Mouse (Mus musculus): ENCODE data around the gene Slc25a3. TPM values are rescaled to one million over a fixed set of nuclear protein-coding genes. Genes with fewer than 3 reads are reported as not detected.

Gene Slc25a3
- total and polyA plus RNA-seq, 3 experiments = 368 to 868 (median 497) TPM

DNA sequence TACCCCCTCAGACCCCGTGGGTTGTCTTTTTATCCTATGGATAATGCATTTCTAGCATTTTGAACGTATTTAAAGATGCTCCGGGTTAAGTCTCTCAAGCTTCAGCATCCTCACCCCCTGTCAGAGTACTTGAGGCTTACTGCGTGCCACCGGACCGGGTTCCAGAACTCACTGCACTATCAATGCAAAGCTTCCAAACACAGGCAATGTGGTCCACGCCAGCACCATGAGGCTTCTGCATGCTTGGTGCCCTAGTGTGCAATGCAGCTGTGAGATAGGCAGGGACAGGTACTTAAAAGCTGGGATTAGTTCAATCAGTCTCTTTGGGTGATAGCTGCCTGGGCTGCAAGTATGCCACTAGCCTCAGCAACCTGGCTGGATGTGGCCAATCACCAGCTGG lies 21.6 kb upstream of the Slc25a3 start:
- H3K27ac ChIP-seq (ENCODE audit: control insufficient read depth, low read depth, low read length) = no peak overlapping the region
- no peak for DNase-seq (ENCODE audit: low read depth, low spot score)
- peaks cover 0 to 7% of the 10 kb centered on the region in 2 experiments; a peak in 1 of 4 replicates for H3K4me1 ChIP-seq (ENCODE audit: control insufficient read depth in 1 of 2, insufficient read depth in 2 of 2, low read length in 2 of 2)
- no peaks in the 10 kb centered on the region for H3K27me3 ChIP-seq (ENCODE audit: control insufficient read depth in 1 of 2, insufficient read depth in 2 of 2, low read length in 2 of 2)
- H3K36me3 ChIP-seq (ENCODE audit: control insufficient read depth in 1 of 2, insufficient read depth in 2 of 2, low read length in 2 of 2) = peaks cover 0 to 38% of the 10 kb centered on the region in 2 experiments; a peak in 2 of 4 replicates
- no peak overlapping the region for H3K9ac ChIP-seq (ENCODE audit: control insufficient read depth, low read depth, low read length, poor library complexity, severe bottlenecking)
- TF ChIP-seq POLR2AphosphoS2 (IDR thresholded peaks at IDR 0.05; ENCODE audit: low read length) = 0 out of 2 replicates have a peak, but pooled peaks have one; percentile 19
- no peak for TF ChIP-seq SMC3 (IDR thresholded peaks at IDR 0.05; ENCODE audit: low read depth, low read length)
- TF ChIP-seq ETS1 (IDR thresholded peaks at IDR 0.05; ENCODE audit: low read depth, low read length) = no peak
- no peak overlapping the region for H3K4me3 ChIP-seq (ENCODE audit: control insufficient read depth in 1 of 2, insufficient read depth in 1 of 2, low read depth in 2 of 2, low read length in 2 of 2)
- H3K79me2 ChIP-seq (ENCODE audit: control insufficient read depth, insufficient read depth, low read length, poor library complexity) = no peaks in the 10 kb centered on the region
- no peaks in the 10 kb centered on the region for H3K9me3 ChIP-seq (replicated peaks; ENCODE audit: insufficient read depth, low read length)

DNA sequence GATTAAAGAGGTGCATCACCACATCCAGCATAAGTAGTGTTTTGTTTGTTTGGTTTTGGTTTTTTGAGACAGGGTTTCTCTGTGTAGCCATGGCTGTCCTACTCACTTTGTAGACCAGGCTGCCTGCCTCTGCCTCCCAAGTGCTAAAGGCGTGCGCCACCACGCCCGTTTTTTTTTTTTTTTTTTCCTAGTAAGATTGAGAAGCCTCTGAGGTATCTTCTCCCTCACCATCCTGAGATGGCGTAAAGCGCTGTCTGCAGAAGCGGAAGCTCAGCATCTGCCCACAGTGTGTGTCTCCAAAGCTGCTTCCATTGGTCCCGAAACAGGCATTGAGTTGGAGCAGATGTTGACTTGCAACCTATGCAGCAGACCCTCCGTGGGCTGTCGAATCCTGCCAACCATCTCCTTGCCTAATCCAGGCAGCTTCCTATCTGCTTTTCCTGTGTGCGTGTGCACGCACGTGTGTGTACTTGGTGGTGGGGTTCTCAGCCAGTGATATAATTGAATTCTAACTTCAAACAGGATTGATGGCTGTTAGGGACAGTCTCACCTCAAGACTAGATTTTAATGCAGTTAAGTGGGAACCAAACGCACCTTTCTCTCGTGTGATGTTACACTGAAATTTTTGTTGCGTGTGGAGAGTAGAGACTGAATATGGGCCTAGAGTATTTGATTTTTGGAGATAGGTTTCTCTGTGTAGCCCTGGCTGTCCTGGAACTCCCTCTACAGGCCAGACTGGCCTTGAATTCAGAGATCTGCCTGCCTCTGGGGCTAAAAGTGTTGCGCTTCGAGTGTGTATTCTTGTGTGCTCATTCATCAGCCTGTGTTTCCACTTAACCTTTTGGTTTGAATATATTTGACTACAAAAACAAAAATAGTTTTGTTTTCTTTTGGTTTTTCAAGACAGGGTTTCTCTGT lies 19.7 kb upstream of the Slc25a3 start:
- H3K4me3 ChIP-seq (ENCODE audit: control insufficient read depth in 1 of 2, insufficient read depth in 1 of 2, low read depth in 2 of 2, low read length in 2 of 2) = no peak overlapping the region
- no peaks in the 10 kb centered on the region for H3K9me3 ChIP-seq (replicated peaks; ENCODE audit: insufficient read depth, low read length)
- H3K27ac ChIP-seq (ENCODE audit: control insufficient read depth, low read depth, low read length) = no peak overlapping the region
- TF ChIP-seq CHD1 (IDR thresholded peaks at IDR 0.05; ENCODE audit: low read depth, low read length) (no peak), CTCF (IDR thresholded peaks at IDR 0.05 in 2 of 3, conservative IDR thresholded peaks at IDR 0.05 in 1 of 3; ENCODE audit: control insufficient read depth in 1 of 3, insufficient read depth in 1 of 3, low read depth in 2 of 3, low read length in 3 of 3, poor library complexity in 1 of 3, severe bottlenecking in 1 of 3) (peak; percentile 8 to 15 (median 11); a peak in 2 of 6 replicates), ZNF384 (IDR thresholded peaks at IDR 0.05; ENCODE audit: low read depth, low read length) (peak; percentile 81), RAD21 (IDR thresholded peaks at IDR 0.05; ENCODE audit: low read depth, low read length) (peak; percentile 8), POLR2AphosphoS2 (IDR thresholded peaks at IDR 0.05; ENCODE audit: low read length) (peak; percentile 81)
- no peak for DNase-seq (ENCODE audit: low read depth, low spot score)
- H3K36me3 ChIP-seq (ENCODE audit: control insufficient read depth in 1 of 2, insufficient read depth in 2 of 2, low read length in 2 of 2) = peaks cover 0 to 21% of the 10 kb centered on the region in 2 experiments; a peak in 2 of 4 replicates
- no peak overlapping the region for H3K9ac ChIP-seq (ENCODE audit: control insufficient read depth, low read depth, low read length, poor library complexity, severe bottlenecking)
- peaks cover 0 to 7% of the 10 kb centered on the region in 2 experiments; a peak in 1 of 4 replicates for H3K4me1 ChIP-seq (ENCODE audit: control insufficient read depth in 1 of 2, insufficient read depth in 2 of 2, low read length in 2 of 2)
- no peaks in the 10 kb centered on the region for H3K27me3 ChIP-seq (ENCODE audit: control insufficient read depth in 1 of 2, insufficient read depth in 2 of 2, low read length in 2 of 2)
- no peaks in the 10 kb centered on the region; the same call in 1 of the 2 replicates for H3K79me2 ChIP-seq (ENCODE audit: control insufficient read depth, insufficient read depth, low read length, poor library complexity)

DNA sequence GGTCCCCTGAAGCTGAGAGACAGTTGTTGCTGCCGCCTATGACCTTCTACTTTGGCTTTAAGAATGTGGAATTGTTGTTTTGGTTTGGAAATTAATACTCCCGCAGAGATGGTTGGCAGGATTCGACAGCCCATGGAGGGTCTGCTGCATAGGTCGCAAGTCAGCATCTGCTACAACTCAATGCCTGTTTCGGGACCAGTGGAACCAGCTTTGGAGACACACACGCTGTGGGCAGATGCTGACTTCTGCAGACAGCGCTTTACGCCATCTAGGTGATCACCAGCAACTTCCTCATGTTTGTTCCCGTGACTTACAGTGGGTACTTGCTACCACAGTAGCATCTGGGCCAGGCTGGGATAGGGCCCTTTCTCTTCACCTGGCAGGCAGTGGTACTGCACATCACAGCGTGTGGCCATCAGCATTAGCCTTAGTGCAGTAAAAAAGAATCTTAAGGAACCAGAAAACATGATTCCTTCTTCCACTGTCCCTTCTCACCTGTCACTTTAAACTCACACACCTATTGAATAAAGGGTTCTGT lies 18.9 kb upstream of the Slc25a3 start:
- peaks cover 1 to 14% of the 10 kb centered on the region in 2 experiments; a peak in 3 of 4 replicates for H3K36me3 ChIP-seq (ENCODE audit: control insufficient read depth in 1 of 2, insufficient read depth in 2 of 2, low read length in 2 of 2)
- H3K4me1 ChIP-seq (ENCODE audit: control insufficient read depth in 1 of 2, insufficient read depth in 2 of 2, low read length in 2 of 2) = peaks cover 0 to 8% of the 10 kb centered on the region in 2 experiments; a peak in 1 of 4 replicates
- no peak overlapping the region for H3K4me3 ChIP-seq (ENCODE audit: control insufficient read depth in 1 of 2, insufficient read depth in 1 of 2, low read depth in 2 of 2, low read length in 2 of 2)
- no peak overlapping the region for H3K9ac ChIP-seq (ENCODE audit: control insufficient read depth, low read depth, low read length, poor library complexity, severe bottlenecking)
- no peaks in the 10 kb centered on the region for H3K27me3 ChIP-seq (ENCODE audit: control insufficient read depth in 1 of 2, insufficient read depth in 2 of 2, low read length in 2 of 2)
- no peak overlapping the region for H3K27ac ChIP-seq (ENCODE audit: control insufficient read depth, low read depth, low read length)
- no peaks in the 10 kb centered on the region; the same call in 1 of the 2 replicates for H3K79me2 ChIP-seq (ENCODE audit: control insufficient read depth, insufficient read depth, low read length, poor library complexity)
- peak; percentile 50 for DNase-seq (ENCODE audit: low read depth, low spot score)
- no peaks in the 10 kb centered on the region for H3K9me3 ChIP-seq (replicated peaks; ENCODE audit: insufficient read depth, low read length)
- TF ChIP-seq NRF1 (IDR thresholded peaks at IDR 0.05; ENCODE audit: insufficient read depth, low read depth, low read length, poor library complexity, severe bottlenecking) = no peak
- TF ChIP-seq ZC3H11A (IDR thresholded peaks at IDR 0.05; ENCODE audit: low read depth, low read length) = no peak
- TF ChIP-seq MAFK (IDR thresholded peaks at IDR 0.05; ENCODE audit: borderline replicate concordance, low read depth, low read length) = no peak
- TF ChIP-seq USF1 (IDR thresholded peaks at IDR 0.05; ENCODE audit: low read depth, low read length) = no peak
- TF ChIP-seq MAZ (IDR thresholded peaks at IDR 0.05; ENCODE audit: low read depth, low read length) = no peak
- no peak for TF ChIP-seq MYB (IDR thresholded peaks at IDR 0.05; ENCODE audit: low read depth, low read length)
- TF ChIP-seq HCFC1 (IDR thresholded peaks at IDR 0.05; ENCODE audit: low read depth, low read length) = no peak
- no peak for TF ChIP-seq TCF12 (IDR thresholded peaks at IDR 0.05; ENCODE audit: low read depth, low read length)
- TF ChIP-seq POLR2AphosphoS5 (IDR thresholded peaks at IDR 0.05; ENCODE audit: borderline replicate concordance, low read depth, low read length) = no peak
- no peak for TF ChIP-seq USF2 (IDR thresholded peaks at IDR 0.05; ENCODE audit: borderline replicate concordance in 1 of 2, insufficient read depth in 1 of 2, low read depth in 1 of 2, low read length in 2 of 2)
- no peak for TF ChIP-seq POLR2AphosphoS2 (IDR thresholded peaks at IDR 0.05; ENCODE audit: low read length)
- TF ChIP-seq CHD1 (IDR thresholded peaks at IDR 0.05; ENCODE audit: low read depth, low read length) = no peak
- no peak for TF ChIP-seq UBTF (IDR thresholded peaks at IDR 0.05; ENCODE audit: borderline replicate concordance, insufficient read depth, low read depth, low read length)
- no peak for TF ChIP-seq KAT2A (conservative IDR thresholded peaks at IDR 0.05; ENCODE audit: low read depth, low read length)
- no peak for TF ChIP-seq ETS1 (IDR thresholded peaks at IDR 0.05; ENCODE audit: low read depth, low read length)
- no peak for TF ChIP-seq GABPA (IDR thresholded peaks at IDR 0.05; ENCODE audit: low read depth, low read length)
- TF ChIP-seq ZKSCAN1 (IDR thresholded peaks at IDR 0.05; ENCODE audit: low read depth, low read length) = no peak

Measured in MEL (cell line).